Mouse (Mus musculus): Measurements from ENCODE around the gene Cfi. TPM values are rescaled to one million over a fixed set of nuclear protein-coding genes. Genes with fewer than 3 reads are reported as not detected.

Gene Cfi
- total RNA-seq, 2 experiments from 2014 or later, result 2.7 to 50.2 TPM

- no peak for DNase-seq (ENCODE audit: low spot score in 2 of 2)
These were observed 87.9 kb downstream of the Cfi start for GRCm38 (mm10) chr3:129923581-129923980.

Other genes starting within 250 kb of the Cfi start
- gene Egf, start 80.6 kb upstream of the Cfi start, total RNA-seq (2021), result 1 to 10 TPM; 3.8 to 4.5 TPM
- gene Lrit3, start 31.9 kb upstream of the Cfi start, total RNA-seq (2021), result not detected
- under 1 TPM; 0.51 to 0.73 TPM for gene Rrh, start 13.3 kb upstream of the Cfi start, total RNA-seq (2021)
- 10 to 100 TPM; 81.9 to 82.2 TPM for gene Gar1, start 4.5 kb upstream of the Cfi start, total RNA-seq (2021)
- 10 to 100 TPM; 33.9 to 44.6 TPM for gene Pla2g12a, start 42.7 kb downstream of the Cfi start, total RNA-seq (2021)
- 10 to 100 TPM; 54.0 to 56.0 TPM for gene Casp6, start 65.5 kb downstream of the Cfi start, total RNA-seq (2021)
- gene Mcub, start 134.3 kb downstream of the Cfi start, total RNA-seq (2021), result 10 to 100 TPM; 13.7 to 14.8 TPM
- 10 to 100 TPM; 70.1 to 78.1 TPM for gene Sec24b, start 225.7 kb downstream of the Cfi start, total RNA-seq (2021)